Mouse (Mus musculus) embryonic fibroblast, embryonic 13.5 days (primary cell): Measurements from ENCODE around the gene Pwwp2b. TPM values are rescaled to one million over a fixed set of nuclear protein-coding genes. Genes with fewer than 3 reads are reported as not detected.

Source experiments
- H3K27ac ChIP-seq: 2 replicates; pipeline ENCODE4 v1.5.1; 2012; ENCODE audit warnings: low read length, control low read depth, inconsistent platforms; ENCODE audit not compliant: insufficient read depth
- H3K4me1 ChIP-seq: 2 replicates; pipeline ENCODE4 v1.6.1; 2011; ENCODE audit warnings: low read length; ENCODE audit not compliant: control insufficient read depth, insufficient read depth
- H3K4me3 ChIP-seq: 2 replicates; pipeline ENCODE4 v1.5.1; 2011; ENCODE audit warnings: mild to moderate bottlenecking, control low read depth, low read length; ENCODE audit not compliant: insufficient read depth
- CTCF ChIP-seq: IDR thresholded peaks from 2 replicates; pipeline ENCODE4 v1.5.1; 2011; ENCODE audit warnings: mild to moderate bottlenecking, control low read depth, low read length, moderate library complexity, borderline replicate concordance; ENCODE audit not compliant: insufficient read depth
- POLR2A ChIP-seq: IDR thresholded peaks from 2 replicates; pipeline ENCODE4 v1.6.1; 2011; ENCODE audit warnings: low read depth, mild to moderate bottlenecking, control low read depth, low read length, moderate library complexity
- polyA plus RNA-seq: library from polyadenylated mRNA; stranded (reverse); fragments of >200 nt; gene quantifications from 2 replicates; pipeline ENCODE4 v1.2.4, GENCODE M21; 2011; ENCODE audit warnings: low read depth; ENCODE audit not compliant: missing spikeins, insufficient read length

Pwwp2b gene
- polyA plus RNA-seq, 1 experiment, result 8.9 TPM

DNA sequence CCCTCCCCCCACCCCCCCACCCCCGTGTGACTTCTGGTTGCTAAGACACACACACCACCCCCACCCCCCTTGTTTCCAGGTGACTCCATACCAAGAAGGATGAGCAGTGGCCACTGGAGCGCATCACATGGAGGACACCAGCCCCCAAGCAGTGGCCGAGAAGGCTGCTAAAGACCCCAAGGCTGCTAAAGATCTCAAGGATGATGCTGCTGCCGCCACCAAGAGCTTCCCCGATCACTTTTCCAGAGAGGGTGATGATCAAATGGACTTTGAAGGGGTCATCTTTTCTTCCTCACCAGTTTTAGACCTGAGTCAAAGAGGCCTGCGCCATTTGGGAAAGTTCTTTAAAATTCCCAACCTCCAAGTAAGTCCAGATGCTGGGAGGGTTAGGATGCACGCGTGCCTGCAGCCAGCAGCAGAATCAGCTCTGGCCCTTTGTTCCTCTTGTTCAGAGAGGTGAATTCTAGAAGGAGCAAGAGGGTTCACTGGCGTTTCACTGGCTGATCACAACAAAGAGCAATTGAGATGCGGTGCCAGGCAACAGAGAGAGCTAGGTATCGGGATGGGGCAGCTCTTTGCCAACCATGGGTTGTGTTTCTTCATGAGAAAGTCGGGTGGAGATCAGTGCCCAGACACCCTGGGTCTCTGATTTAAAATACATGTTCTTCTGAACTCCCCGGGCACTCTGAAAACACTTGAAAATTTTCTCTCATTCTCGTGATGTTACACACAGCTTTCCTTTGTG is 33.5 kb upstream of the Pwwp2b start:
- no peak for TF ChIP-seq POLR2A
- Histone ChIP-seq H3K27ac (no peak overlapping the region), H3K4me1 (peaks cover 9% of the 10 kb centered on the region; the same call in 1 of the 2 replicates)

DNA sequence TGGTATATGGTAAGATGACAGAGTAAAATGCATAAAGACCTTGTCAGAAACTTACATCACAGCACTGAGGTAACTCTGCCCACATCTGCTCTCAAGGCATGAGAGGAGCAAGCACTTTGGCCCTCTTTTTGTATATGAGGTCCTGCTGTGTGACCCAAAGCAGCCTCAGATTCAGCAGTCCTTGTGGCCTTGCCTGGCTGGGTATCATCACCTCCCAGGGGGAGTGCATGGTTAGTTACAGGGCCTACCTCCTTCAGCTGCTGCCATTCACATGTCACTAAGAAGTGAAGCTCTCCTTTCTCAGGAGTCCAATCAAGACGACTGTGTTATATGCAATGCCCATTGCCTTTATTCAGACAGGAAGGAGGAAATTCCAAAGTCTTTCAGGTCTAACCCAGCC is 32.8 kb upstream of the Pwwp2b start:
- Histone ChIP-seq H3K4me1 (peaks cover 10% of the 10 kb centered on the region; the same call in 1 of the 2 replicates), H3K4me3 (no peak overlapping the region), H3K27ac (no peak overlapping the region)
- TF ChIP-seq POLR2A (no peak), CTCF (no peak)

More for the DNA sequence above, 33.5 kb upstream of the Pwwp2b start:
- no peak overlapping the region for H3K4me3 ChIP-seq

- Histone ChIP-seq H3K27ac (no peak overlapping the region), H3K4me1 (peaks cover 10% of the 10 kb centered on the region; the same call in 1 of the 2 replicates), H3K4me3 (no peak overlapping the region)
- TF ChIP-seq CTCF (no peak), POLR2A (no peak)
Measured at GRCm38 (mm10) chr7:139215946-139216345, 32.3 kb upstream of the Pwwp2b start.

DNA sequence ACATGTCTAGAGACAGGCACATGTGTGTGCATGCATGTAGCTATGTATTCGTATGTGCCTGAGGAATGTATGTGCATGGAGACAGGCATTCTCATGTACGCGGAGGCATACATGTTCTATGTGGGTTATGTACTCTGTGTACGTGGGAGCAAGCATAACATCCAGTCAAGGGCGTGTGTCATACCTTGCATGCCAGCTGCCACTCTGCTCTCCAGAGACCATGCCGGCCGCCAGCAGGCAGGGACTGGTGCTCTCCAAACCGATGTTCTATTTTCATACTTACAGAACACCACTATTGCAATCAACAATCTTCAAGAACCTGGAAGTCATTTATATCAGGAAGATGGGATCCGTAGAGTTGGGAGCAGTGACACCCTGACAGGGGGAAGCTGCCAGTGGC is 31.8 kb upstream of the Pwwp2b start:
- no peak for TF ChIP-seq POLR2A
- TF ChIP-seq CTCF, result no peak
- H3K4me1 ChIP-seq, result peaks cover 10% of the 10 kb centered on the region; the same call in 1 of the 2 replicates
- H3K27ac ChIP-seq, result no peak overlapping the region
- H3K4me3 ChIP-seq, result no peak overlapping the region

- peaks cover 10% of the 10 kb centered on the region; the same call in 1 of the 2 replicates for H3K4me1 ChIP-seq
- H3K27ac ChIP-seq, result no peak overlapping the region
- TF ChIP-seq CTCF, result no peak
- no peak for TF ChIP-seq POLR2A
- no peak overlapping the region for H3K4me3 ChIP-seq
Measured at GRCm38 (mm10) chr7:139217046-139217445, 31.2 kb upstream of the Pwwp2b start.

DNA sequence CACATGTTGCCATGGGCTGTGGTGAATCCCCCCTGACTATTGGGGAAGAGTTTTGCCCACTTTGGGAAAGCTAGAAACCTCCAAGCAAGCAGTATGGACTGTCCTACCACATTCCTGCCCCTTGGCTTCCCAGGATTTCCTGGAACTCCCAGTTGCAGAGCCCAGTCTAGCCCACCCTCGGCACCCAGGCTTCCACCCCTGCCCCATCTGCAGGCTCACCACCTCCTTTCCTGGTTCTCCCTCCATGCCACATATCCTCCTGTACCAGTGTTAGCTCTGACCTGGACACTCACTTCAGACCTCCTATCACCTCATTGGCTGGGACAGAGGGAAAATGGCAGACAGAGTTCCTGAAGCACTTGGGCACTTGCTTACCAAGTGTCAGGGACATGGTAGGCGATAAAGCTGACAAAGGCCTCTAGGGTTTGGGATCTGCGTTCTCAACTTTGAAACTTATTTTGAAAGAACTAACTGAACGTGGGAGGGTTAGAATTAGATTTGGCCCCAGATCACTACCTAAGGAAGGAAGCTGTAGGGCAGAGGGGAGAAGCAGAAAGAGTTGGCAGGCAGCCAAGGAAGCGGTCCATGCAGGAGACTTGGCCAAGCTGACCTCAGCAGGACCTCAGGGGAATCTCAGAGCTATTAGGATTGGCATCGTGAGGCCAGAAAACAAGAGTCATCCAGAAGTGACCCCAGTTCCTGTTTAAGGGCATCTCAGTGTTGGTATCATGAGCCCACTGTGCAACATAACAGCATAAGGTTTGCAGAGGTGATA is 29.5 kb upstream of the Pwwp2b start:
- H3K4me1 ChIP-seq, result peaks cover 8% of the 10 kb centered on the region; the same call in 1 of the 2 replicates
- no peak overlapping the region for H3K4me3 ChIP-seq
- no peak overlapping the region for H3K27ac ChIP-seq
- TF ChIP-seq POLR2A (no peak), CTCF (no peak)

DNA sequence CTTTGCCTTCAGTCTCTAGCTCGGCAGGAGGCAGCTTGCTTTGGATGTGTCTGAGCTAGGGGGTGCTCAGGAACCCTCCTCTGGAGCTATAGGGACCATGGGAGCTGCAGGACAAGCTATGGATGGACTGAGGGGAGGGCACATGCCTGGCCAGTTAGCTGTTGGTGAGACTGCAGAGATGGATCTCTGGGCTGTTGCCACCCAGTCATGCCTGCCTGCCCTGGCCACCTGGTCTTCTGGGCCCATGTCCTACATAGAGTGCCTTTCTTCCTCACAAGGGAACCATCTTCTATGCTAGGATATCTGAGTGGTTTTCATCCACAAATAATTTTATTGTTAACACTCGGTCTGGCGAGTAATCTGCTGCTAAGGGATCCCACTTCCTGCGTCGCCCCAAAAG is 28.8 kb upstream of the Pwwp2b start:
- peak overlapping the region; percentile 60; the same call in 1 of the 2 replicates for H3K27ac ChIP-seq
- H3K4me3 ChIP-seq, result no peak overlapping the region
- TF ChIP-seq CTCF (no peak), POLR2A (no peak)
- H3K4me1 ChIP-seq, result peaks cover 7% of the 10 kb centered on the region; the same call in 1 of the 2 replicates

DNA sequence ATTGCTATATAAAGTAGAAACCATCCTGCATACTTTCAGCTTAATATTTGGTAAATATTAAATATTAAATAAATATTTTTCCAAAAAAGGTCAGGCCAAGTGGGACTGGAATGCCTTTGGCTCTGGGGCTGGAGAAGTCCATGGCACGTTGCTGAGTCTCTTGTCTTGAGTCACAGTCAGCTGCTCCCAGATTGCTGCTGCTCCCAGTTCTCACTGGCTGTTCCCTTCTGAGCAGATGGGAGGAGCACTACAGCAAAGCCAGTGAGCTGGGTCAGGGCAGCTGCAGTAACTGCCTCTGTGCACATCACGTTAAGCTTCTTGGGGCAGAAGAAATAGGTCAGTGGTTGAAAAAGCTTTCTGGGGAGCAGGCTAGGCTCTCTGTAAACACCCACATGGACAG is 28.0 kb upstream of the Pwwp2b start:
- Histone ChIP-seq H3K4me3 (no peak overlapping the region), H3K4me1 (peaks cover 7% of the 10 kb centered on the region; the same call in 1 of the 2 replicates), H3K27ac (peak overlapping the region; percentile 60; the same call in 1 of the 2 replicates)
- TF ChIP-seq CTCF, result no peak
- TF ChIP-seq POLR2A, result peak; percentile 36; the same call in 1 of the 2 replicates

- H3K4me3 ChIP-seq, result no peak overlapping the region
- H3K4me1 ChIP-seq, result peaks cover 7% of the 10 kb centered on the region; the same call in 1 of the 2 replicates
- no peak overlapping the region for H3K27ac ChIP-seq
- TF ChIP-seq CTCF (no peak), POLR2A (no peak)
Measured at GRCm38 (mm10) chr7:139221072-139221471, 27.2 kb upstream of the Pwwp2b start.

DNA sequence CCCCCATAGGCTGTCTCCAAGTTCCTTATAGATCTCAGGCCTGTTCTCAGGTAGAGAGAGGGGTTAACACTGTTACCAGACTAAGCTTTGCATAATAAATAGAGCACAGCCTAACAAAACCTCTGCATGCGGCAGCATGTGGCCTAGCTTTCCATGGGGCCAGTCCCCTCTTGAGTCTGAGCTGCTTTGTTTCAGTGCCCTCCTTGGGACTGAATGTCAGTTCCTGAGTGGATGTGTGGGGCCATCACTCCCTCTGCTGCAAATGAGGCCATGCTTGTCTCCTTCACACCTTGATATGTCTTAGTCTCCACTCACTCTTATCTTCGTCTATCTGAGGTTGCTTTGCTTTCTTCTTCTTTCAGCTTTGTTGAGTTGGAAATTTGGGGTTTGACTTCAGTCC is 26.4 kb upstream of the Pwwp2b start:
- Histone ChIP-seq H3K4me1 (peaks cover 7% of the 10 kb centered on the region; the same call in 1 of the 2 replicates), H3K4me3 (no peak overlapping the region), H3K27ac (no peak overlapping the region)
- TF ChIP-seq CTCF (no peak), POLR2A (no peak)
